Mouse (Mus musculus): ENCODE data around the gene C130032M10Rik. TPM values are rescaled to one million over a fixed set of nuclear protein-coding genes. Genes with fewer than 3 reads are reported as not detected.

The C130032M10Rik gene
- total RNA-seq, 2 experiments from 2014 or later = not detected

Other genes starting within 250 kb of the C130032M10Rik start
- gene Bcl2a1c, start 185.6 kb upstream of the C130032M10Rik start, total RNA-seq (2015; ENCODE audit: low replicate concordance) = not detected in 2 replicates
- not detected in 2 replicates for gene Bcl2a1c, start 185.6 kb upstream of the C130032M10Rik start, total RNA-seq (2017; ENCODE audit: low replicate concordance)
- gene Crtap, start 125.0 kb upstream of the C130032M10Rik start, total RNA-seq (2015; ENCODE audit: low replicate concordance) = 1.5 and 13.4 TPM in 2 replicates
- gene Crtap, start 125.0 kb upstream of the C130032M10Rik start, total RNA-seq (2017; ENCODE audit: low replicate concordance) = 3.2 and 3.5 TPM in 2 replicates
- gene Glb1, start 114.6 kb upstream of the C130032M10Rik start, total RNA-seq (2015; ENCODE audit: low replicate concordance) = 5.0 and 15.9 TPM in 2 replicates
- gene Glb1, start 114.6 kb upstream of the C130032M10Rik start, total RNA-seq (2017; ENCODE audit: low replicate concordance) = 1.4 and 2.4 TPM in 2 replicates
- not detected in 2 replicates for gene Tmppe, start 114.6 kb upstream of the C130032M10Rik start, total RNA-seq (2015; ENCODE audit: low replicate concordance)
- gene Tmppe, start 114.6 kb upstream of the C130032M10Rik start, total RNA-seq (2017; ENCODE audit: low replicate concordance) = 2.2 and 2.4 TPM in 2 replicates
- gene Ccr4, start 10.8 kb upstream of the C130032M10Rik start, total RNA-seq (2015; ENCODE audit: low replicate concordance) = not detected in 2 replicates
- not detected in 2 replicates for gene Ccr4, start 10.8 kb upstream of the C130032M10Rik start, total RNA-seq (2017; ENCODE audit: low replicate concordance)
- gene Trim71, start 48.7 kb downstream of the C130032M10Rik start, total RNA-seq (2015; ENCODE audit: low replicate concordance) = not detected in 2 replicates
- not detected in 2 replicates for gene Trim71, start 48.7 kb downstream of the C130032M10Rik start, total RNA-seq (2017; ENCODE audit: low replicate concordance)
- gene Cnot10, start 124.5 kb downstream of the C130032M10Rik start, total RNA-seq (2015; ENCODE audit: low replicate concordance) = 7.1 and 9.4 TPM in 2 replicates
- gene Cnot10, start 124.5 kb downstream of the C130032M10Rik start, total RNA-seq (2017; ENCODE audit: low replicate concordance) = 11.6 and 13.6 TPM in 2 replicates
- gene Dync1li1, start 173.1 kb downstream of the C130032M10Rik start, total RNA-seq (2015; ENCODE audit: low replicate concordance) = 13.3 and 14.6 TPM in 2 replicates
- 19.1 and 19.7 TPM in 2 replicates for gene Dync1li1, start 173.1 kb downstream of the C130032M10Rik start, total RNA-seq (2017; ENCODE audit: low replicate concordance)
- 9.6 and 23.0 TPM in 2 replicates for gene Cmtm6, start 215.4 kb downstream of the C130032M10Rik start, total RNA-seq (2015; ENCODE audit: low replicate concordance)
- gene Cmtm6, start 215.4 kb downstream of the C130032M10Rik start, total RNA-seq (2017; ENCODE audit: low replicate concordance) = 17.0 and 24.4 TPM in 2 replicates